Mouse (Mus musculus) cerebellum, adult 9-11 months (tissue): ENCODE data around the gene Tmem130.

Experiments
- DNase-seq: peaks from one replicate; pipeline ENCODE4 v3.0.0; 2022

The Tmem130 gene

DNA sequence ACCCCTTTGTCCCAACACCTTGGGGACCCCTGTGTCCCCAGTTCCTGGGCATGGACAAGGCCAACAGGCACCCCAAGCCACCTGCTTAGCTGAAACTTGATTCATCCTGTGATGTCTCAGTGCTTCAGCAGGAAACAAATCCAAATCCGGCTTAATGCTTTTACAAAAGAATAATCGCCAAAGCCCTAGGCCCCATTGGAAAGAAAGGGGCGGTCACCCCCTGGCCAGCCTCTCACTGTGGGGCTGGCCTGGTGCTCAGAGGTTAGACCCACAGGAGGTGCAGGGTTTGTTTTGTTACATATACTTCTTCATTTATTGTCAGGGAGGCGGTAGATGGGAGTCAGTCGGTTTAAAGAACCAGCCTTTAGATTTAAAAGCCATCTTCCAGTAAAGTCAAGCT, 33.4 kb downstream of the Tmem130 start:
- DNase-seq = no peak

DNA sequence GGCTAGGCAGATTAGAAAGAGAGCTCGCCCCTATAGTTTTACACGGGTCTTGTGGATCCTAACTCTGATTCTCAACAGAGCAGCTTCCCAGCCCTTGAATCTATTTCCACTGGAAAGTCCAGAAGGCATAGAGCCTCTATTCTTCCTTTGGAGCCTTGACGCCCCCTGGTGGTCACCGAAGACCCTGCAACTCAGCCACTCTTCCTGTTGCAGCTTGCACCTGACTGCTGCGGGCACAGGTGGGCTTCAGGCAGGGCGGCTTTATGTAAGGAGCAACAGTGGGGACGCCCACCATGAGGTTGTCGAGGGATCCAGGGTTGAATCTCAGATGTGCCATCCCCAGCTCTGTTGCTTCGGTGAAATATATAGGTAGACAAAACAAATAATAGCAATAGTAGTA, 34.5 kb downstream of the Tmem130 start:
- peak; percentile 53 for DNase-seq

DNA sequence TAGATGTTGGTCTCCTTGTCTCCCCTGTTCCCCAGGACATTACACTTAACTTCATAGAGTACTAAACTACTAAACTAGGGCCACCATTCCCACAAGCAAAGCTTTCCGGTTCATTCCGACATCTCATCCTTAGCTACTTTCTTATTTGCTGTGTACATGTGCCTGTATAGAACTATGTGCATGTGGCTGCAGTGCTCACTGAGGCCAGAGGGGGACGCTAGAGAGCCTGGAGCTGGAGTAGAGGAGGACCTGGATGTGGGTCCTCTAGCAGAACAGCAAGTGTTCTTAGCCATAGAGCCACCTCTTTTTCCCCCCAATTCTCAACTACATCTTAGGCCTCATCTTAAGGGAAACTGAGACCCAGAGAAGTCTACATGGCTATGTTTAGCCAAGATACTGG, 36.1 kb downstream of the Tmem130 start:
- no peak for DNase-seq

DNA sequence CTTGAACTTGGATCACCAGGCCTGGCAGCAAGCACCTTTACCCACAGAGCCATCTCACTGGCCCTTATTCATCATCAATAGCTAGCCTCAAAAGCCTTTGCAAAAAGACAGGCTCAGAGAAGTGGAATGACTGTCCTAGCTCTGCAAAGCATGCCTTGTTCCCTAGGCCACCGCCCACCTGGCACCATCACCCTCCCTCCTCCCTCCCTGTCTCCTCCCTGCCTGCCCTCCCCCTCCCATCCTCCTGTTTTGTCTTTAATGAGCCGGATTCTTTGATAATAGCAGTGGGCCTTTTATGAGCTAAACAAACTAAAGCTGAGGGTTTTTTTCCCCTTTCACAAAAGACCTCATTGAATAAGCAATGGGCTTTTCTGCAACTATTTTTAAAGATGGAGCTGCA, 36.7 kb downstream of the Tmem130 start:
- no peak for DNase-seq

DNA sequence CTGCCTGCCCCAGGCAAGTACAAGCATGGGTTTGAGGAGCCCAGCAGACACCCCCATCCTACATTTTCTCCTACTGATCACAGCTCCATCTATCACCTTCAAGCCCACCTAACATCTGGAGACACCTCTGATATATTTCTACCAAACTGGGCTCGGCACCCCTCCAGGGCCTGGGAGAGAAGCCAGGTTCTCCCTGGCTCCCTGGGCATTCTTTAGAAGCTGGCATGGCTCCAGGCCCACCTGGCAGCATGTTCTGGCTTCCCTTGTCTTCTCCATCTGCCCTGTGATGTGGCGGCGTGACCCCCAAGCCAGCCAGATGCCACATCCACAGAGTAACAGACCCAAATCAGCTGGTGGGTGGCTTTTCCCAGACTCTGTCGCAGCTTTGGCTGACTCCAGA, 41.3 kb downstream of the Tmem130 start:
- DNase-seq = peak; percentile 25

DNA sequence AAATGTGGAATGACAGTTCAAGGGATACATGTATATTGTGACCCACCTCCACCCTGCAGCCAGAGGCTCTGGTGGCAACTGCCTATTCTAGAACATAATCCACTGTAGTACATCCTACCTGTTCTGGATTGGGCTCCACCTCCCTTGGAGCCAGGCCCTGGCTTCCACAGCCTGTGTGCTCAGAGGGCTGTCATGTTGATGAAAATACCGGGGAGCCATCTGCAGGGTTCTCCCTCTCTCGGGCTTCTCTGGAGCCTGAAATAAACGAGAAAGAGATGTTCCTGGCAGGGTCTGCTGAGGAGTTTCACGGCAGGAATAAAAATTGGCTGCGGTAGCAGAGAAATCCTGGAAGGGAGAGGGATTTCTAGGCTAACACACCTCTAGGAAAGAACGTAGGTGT, 41.8 kb downstream of the Tmem130 start:
- DNase-seq = no peak

DNA sequence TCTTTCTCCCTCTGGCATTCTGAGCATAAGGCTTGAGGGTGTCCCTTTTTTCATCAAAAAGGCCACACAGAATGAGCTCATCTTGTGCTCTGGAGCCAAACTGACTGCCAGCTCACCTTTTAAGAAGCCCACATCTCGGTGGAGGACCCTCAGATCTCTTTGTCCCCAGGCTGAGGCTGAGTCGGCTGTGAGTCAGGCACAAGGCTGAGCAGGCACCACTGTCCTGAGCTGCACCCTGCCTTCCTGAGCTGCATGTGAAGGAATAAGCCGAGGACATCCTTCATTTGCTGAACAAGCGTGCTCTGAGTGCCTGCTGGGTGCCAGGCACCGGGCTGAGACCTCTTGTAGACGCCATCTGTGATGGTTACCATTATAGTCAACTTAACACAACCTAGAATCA, 44.4 kb downstream of the Tmem130 start:
- no peak for DNase-seq

DNA sequence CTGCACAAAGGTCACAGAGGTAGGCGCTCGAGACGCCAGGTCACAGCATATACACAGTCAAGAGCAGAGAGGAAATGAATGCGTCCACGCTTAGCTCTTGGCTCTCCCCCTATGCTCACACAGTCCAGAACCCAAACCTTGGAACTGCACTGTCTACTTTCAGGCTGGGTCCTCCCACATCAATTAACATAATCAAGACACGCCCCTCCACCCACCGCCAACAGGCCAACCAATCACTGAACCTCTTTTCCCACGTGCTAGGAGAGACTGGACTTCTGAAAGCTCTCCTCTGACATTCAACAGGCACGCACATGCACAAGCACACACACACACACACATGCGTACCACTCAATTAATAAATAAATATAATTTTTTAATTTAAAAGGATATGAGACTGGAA, 48.2 kb downstream of the Tmem130 start:
- DNase-seq = no peak

DNA sequence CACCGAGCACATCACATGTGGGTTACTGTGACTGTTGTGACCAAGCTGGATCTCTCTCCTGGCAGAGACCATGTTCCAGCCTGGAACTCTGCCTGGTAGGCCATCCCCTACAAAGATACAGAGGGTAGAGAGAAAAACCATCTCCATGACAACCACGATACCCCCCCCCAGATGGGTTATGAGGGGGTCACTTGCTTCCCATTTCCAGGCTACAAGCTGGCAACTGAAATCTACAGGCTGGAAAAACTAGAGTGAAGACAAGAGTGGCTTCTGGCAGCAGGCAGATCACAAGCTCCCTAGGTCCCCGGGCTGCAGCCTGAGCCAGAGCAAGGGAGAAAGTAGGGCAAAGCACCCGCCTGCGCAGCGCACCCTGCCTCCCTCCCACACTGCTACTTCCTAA, 54.0 kb downstream of the Tmem130 start:
- peak; percentile 49 for DNase-seq

DNA sequence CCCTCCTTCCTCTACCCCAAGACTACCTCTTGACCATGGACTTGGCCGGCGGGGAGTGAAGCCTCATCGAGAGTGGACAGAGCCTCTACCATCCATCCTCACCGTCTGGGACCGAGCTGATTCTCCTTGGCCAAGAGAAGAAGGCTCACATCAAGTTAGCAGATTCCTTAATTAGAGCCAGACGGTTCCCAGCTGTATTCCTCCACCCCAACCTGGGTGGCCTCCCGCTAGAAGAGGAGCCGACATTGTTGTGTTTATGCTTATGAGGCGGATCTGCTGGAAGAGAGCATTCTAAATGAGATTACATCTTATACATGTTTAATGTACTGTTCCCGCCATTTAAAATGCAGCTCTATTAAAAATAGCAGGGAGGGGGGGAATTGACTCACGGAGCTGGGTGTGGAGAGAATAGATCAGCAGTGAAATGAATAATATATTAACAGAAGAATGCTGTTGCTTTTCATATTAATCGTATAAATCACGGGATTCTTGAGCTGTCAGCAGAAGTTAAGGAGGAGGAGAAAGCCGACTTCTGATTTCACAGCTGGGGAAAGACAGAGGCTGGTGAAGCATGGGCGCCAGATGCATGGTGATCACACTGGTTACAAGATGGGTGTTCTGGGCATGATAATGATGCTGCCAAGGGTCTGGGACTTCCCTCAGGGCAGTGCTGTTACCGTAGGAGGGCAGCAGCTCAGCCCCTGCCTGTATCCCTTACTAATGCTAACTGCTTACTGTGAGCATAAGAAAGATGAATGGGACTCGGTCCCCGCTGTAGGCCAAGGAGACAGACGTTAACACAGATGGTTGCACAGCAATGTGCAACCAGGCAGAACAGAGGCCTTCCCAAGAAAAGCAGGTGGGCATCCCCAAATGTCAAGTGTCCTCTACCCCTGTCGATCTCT, 57.9 kb downstream of the Tmem130 start:
- DNase-seq = peak; percentile 68

DNA sequence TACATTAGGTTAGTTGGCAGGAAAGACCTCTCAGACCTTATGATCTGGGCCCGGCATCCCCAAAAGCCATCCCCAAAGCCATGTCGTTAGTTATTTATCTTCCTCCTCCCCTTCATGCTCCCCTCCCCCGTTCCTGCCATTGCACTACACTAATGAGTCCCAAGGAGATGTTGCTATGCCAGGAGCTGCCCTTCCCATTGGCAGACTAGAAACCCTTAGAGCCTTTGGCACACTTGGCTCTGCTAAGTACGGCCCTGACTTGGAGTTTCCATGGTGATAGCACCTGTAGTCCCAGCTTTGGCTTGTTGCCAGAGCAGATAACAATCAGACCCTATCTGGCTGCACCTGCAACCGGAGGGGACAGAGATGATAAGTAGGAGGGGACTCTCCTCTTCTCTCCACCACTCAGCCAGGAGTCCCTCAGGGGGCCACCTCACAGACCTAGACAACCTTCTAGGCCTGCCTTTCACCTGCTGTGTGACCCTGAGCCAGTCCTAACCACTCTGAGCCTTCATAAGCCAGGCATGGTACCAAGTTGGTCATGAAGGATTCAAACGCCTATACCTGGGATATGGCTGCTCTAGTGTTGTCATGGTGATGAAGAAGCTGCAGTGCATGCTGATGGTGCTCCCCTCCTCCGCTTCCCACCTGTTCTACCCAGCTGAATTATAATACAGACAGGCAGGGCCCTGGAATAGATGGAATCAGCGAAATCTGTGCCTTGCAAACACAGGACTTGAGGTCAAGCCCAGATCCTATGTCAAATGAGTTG, 66.1 kb downstream of the Tmem130 start:
- no peak for DNase-seq

DNA sequence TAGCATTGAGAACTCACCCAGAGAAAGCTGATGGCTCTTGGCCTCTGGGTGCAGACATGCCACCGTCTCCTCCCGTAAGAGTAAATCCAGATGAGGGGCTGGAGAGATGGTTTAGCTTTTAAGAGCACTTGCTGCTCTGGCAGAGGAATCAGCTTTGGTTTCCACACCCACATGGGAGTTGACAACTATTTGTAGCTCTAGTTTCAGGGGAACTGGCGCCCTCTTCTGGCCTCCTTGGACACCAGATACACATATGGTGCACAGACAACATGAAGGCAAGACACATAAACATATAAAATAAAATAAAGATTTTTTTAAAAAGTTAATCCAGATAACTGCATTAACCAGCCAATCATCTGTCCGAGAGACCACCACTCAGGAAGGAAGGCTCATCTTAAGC, 67.5 kb downstream of the Tmem130 start:
- no peak for DNase-seq

DNA sequence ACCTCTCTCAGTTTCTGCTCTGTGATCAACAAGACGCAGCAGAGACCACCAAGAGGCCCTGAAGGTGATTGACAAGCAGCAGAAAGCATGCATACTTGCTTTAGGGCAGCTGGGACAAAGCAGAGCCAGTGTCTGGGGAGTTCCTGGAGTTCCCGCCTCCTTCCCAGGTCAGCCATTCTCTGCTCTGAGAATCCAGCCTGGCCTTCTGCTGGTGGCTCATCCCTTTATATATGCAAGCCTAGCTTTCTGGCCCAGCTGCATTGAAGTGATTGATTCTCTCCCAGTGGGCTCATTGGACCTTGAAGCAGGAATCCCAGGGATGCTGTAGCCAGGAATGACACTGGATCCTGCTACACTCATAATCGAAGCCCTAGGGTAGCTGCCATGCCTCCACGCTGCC, 70.2 kb downstream of the Tmem130 start:
- no peak for DNase-seq

DNA sequence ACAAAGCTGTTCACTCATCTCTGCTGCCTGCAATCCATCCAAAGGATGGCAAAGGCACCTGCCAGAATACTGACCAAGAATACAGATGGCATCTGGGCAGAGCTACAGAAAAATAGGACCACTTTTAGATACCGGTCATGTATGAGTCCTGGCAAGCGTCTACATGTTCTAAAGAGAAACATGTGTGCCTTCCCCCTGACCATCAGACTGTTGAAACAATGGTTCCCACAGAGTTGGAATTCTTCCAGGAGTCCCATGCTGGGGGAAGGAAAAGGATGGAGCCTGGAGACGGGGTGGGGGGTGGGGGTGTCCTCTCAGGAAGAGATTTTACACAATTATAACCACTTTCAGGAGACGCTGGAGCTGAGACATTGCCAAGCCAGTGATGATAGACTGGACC, 73.2 kb downstream of the Tmem130 start:
- no peak for DNase-seq
